Mouse (Mus musculus): ENCODE data around the gene Zfp341.

GRCm38 (mm10) chr2:154680941-154681340 lies 67.8 kb downstream of the Zfp341 start:
- TF ChIP-seq POLR2A (IDR thresholded peaks at IDR 0.05; ENCODE audit: control insufficient read depth in 1 of 2, insufficient read depth in 1 of 2, low read depth in 1 of 2, low read length in 2 of 2, poor library complexity in 1 of 2), result no peak
- no peak for TF ChIP-seq EP300 (IDR thresholded peaks at IDR 0.05; ENCODE audit: low read depth in 1 of 2, low read length in 2 of 2)
- TF ChIP-seq TAL1 (IDR thresholded peaks at IDR 0.05; ENCODE audit: low read length), result no peak
